Mouse (Mus musculus) cerebellum, adult 8-10 months (tissue): ENCODE results near the gene Zc2hc1c.
"Not testable (repeated sequence)": the region's sequence is repeated elsewhere in the genome, so short reads cannot be mapped to it uniquely, and the experiment has no call there.

Experiments
- DNase-seq: peaks from one replicate; pipeline ENCODE4 v3.0.0; 2022

Gene Zc2hc1c

DNA sequence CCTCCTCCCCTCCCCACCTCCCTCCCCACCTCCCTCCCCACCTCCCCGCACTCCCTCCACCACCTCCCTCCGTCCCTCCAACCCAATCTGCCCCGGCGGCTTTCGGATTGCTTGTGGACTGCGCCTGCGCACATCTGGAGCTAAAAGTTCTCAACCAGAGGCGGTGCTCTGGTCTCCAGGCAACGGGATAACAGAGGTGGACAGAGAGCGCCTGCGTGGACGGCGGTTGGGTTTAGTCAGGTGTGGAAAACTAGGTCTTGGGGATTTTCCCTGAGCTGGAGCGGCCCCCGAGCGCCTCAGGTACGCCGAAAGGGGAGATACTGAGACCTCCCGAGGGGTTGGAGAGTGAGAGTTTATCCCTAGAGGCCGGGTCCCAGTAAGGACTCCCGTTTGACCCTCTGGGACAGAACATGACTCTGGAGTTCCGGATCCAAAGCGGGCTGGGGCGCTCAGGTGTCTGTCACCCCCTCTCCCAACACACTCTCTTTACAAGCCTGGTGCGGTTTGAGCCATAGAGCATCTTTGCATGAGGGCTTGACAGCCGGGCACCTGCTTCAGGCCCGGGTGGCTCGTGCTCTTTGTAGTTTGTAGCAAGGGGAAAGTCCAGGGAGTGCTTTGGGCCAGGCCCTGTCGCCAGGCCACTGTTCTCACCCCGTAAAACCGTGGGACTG, at the start of gene Zc2hc1c:
Zc2hc1c (plus strand) TSS at position 106 of the 671 bp plus-strand sequence.
- no peak for DNase-seq

DNA sequence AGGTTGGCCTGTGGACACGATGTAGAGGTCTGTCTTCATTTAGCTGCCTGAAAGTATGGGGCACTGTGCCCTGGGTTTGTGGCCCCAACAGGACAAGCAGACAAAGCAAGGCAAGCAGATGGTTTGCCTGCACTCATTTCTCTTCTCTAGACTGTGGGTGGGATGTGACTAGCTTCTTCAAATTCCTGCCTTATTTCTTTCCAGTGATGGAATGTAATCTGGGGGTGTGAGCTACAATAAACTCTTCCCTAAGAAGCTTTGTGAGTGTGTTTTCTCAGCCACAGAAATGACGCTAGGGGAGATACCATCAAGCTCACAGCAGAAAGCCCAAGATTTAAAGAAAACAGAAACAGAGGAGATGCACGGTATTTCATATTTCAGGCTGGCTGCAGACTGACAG, 36.3 kb upstream of the Zc2hc1c start:
- no peak for DNase-seq

DNA sequence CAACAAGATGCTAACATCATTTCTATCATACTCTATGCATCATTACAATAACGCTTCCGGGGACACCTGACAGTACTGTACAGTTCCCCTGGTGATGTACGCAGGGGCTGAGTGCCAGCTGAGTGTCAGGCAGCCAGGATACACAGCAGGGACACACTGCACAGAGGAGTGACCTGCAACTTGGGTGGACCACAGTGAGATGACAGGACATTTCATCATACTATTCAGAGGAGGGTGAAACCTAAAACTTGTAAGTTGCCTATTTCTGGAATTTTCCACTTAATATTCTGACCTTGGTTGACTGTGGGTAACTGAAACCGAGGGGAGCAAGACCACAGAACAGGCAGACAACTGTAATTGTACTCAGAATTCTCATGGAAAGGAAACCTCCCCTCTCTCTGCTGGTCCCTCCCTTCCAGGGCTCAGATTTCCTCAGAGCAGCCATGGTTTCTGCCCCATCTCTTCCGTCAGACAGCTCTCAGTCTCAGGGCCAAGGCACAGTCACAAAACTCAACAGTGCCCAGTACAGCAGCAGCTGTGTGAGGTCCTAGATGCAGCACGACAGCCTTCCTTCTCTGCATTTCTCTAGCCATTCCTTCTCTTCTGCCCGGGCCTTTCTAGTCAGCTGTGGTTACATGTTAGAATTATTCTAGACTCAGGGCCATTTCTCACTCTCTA, 32.2 kb upstream of the Zc2hc1c start:
- DNase-seq, result no peak

DNA sequence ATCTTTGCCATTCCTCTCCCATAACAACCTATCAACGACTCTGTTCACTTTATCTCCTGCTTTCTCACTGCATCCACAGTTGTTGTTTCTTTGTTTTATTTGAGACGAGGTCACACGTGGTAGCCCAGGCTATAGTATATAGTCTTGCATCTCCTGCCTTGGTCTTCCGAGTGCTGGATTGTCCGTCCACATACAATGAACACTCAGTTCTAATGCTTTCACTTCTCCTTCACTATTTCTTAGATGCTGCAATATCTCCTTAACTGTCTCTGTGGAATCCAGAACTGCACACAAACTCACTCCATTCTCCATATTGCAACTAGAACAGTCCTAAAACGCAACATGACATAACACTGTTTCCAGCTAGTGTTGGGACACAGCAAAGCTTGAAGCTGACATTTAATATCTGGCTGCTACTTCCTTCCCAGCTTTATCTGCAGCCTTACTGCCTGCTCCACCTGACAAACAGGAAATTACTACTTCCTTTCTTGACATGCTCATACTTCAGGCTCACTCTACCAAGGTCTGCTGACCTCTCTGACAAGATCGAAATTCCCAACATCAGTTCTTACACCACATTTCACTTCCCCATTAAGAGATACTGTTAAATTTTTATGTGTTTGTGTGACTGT, 31.3 kb upstream of the Zc2hc1c start:
- DNase-seq, result no peak

DNA sequence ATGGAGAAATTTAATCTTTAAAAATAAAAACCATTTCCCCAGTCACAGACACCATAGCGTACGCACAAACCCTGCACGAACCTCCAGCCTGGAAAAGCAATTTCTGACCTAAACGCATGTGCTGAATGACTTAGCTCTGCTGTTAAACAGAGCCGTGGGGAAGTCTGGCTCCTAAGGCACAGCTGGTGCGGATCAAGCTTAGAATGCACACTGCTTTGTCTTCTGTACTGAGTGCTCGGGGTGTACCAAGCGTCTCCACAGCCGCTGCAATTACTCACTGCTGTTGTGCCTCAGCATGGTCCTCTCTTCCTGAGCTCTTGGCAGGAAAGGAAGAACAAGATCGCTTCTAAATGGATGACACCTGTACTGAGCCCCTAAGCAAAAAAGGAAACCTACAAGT, 25.9 kb upstream of the Zc2hc1c start:
- DNase-seq, result no peak

DNA sequence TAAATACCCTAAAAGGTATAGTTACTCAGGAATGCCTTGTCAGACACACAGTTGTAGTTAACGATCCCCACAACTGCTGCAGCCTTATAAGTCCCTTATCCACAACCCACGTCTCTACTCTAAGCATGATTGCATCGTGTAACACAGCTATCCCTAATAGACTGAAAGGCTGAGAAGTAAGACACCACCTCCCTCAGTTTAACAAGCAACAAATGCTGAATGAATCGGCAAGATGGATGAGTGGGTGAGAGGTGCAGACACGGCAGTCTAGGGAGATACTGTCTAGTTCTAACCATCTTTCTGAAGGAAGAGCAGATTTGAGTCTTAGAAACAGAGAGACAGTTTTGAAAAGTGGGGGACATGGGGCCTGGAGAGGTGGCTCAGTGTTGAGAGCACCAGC, 25.2 kb upstream of the Zc2hc1c start:
- no peak for DNase-seq

DNA sequence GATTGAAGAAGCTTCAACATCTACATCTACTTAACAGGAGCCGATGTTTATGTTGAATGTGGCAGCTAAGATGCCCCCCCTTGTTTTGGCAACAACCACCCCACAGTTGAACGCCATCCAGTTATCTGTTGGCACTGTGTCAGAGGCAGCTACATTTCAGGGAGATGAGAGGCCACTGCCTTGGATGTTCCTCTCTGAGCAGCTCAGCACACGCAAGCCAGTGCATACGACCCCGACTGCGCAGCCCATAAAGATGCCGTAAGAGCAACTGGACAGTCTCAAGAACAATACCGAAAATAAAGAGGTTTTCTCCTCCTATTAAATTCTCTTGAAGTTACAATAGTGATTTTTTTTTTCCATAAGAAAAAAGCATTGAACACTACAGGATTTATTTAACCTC, 23.9 kb upstream of the Zc2hc1c start:
- no peak for DNase-seq

DNA sequence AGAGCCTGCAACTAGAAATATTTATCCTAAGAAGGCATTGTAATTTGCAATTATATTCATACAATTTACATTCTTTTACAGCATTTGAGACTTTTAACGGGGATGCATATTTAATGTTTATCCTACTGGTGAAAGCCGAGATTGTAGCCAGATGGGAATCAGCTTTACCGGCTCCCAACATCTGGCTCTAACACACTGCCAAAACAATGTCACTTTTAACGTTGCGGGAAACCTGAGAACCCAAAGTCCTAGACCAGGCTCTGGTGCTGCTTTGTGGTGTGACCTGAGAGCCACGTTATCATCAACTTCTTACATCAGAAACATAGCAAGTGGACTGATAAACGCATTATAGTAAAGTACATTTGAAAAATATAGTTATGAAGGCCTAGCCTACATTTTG, 23.5 kb upstream of the Zc2hc1c start:
- no peak for DNase-seq

DNA sequence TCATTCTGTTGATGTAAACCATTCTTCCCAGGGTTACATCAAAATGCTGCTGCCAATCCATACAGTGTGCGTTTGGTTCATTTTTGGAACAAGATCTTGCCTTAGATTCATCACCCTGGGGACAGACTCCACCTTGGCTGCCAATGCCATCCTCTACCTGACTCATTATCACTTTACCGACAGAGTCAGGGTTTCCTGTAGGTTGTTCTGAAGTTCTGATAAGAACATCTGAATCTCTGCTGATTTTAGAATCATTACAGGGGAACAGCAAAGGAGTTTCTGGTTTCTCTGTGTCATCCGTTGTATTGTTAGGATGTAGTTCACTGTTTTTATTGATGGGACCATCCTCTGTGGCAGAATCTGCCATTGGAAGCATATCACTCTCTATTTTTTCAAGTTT, 22.1 kb upstream of the Zc2hc1c start:
- no peak for DNase-seq

DNA sequence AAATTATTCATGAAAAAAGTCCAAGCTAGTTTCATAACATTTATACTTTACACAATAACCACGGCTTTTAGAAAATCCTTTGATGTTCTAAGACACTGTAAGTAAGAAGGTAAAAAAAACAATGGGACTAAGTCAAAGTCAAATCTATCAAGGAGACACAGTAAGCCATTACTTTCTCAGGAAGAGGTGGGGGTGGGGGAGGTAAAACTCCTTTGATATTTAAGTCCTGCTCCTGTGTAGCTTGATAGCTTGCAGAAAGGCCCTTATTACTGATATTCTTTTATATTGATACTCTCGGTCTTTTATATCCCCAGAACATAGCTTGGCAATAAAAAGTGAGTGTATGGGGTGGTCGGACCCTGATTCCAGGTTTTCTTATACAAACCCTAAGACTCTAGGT, 18.6 kb upstream of the Zc2hc1c start:
- DNase-seq, result no peak

DNA sequence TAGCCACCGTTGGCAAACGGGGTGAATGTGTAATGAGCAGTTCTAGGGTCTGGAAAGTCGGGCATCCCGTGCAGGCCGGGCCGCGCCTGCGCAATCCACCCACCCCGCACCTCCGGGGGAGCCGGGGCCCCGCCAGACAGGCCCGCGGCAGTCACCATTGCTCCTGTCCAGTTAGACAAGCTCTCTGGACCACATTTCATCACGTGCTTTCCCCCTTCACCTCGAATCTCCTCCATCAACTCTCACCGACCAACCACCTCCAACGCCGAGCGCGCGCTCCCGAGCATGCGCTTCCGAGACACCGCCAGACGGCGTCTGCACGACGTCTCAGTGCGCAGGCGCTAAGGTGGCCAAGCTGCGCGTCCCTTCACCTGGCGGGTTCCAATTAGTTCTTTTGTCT, 18.1 kb upstream of the Zc2hc1c start, which contains the start of gene Mlh3:
Mlh3 (minus strand) TSS at position 281 of the 400 bp plus-strand sequence.
- DNase-seq, result peak; percentile 92

DNA sequence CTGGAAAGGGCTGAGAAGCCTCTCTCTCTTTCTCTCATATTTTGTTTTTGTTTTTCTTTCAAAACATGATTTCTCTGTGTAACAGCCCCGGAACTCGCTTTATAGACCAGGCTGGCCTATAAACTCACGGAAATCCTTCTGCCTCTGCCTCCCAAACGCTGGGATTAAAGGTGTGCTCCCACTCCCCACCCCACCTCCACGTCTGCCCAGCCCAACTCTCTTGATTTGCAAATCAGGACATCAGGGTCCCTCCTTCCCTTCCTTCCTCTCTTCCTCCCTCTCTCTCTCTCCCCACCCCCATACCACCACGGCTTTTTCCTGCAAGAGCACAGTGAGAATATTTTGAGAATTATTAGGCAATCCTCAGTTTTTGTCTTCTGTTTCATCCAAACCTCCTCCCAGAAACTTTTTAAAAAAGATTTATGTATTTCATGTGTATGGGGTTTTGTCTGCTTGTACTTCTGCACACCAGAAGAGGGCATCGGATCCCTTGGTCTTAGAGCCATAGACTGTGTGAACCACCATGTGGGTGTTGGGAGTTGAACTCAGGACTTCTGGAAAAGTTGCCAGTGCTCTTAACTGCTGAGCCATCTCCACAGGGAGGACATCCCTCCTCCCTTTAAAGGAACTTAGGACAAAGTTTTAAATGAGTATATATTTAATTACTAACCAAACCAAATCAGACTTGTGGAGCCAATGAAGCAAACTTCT, 17.1 kb upstream of the Zc2hc1c start:
- no peak for DNase-seq

DNA sequence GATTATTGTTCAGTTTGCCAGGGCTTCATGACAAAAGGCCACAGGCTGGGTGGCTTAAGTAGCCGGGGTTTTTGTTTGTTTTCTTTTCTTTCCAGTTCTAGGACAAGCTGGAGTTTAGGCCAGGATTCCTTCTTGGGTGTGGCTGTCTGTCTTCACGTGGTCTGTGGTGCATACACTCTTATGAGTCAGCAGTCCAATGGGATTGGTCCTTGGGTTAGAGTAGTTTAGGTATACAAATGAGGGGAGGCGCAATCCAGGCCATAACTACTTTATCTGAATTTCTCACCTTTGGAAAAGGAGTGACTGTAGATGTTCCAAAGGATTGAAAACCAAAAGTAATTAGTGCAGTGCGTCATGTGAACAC, 16.6 kb upstream of the Zc2hc1c start:
- DNase-seq, result no peak

DNA sequence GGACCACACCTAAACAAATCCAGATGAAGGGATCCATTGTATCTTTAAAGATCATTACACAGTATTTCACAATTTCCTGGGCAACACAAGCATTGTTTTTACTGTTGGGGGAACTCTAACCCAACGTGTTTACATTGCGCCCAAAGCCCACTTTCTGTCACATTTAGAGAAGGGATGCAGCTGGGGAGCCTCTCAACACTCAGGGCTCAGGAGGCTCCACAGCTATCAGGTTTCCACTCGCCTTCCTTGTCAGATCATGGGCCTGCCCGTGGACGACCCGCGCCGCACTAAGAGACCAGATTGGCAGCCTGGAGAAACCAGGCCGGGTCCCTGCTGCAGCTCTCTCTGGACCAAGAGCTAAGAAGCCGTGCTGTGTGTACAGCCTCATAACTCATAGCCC, 14.9 kb upstream of the Zc2hc1c start:
- no peak for DNase-seq

DNA sequence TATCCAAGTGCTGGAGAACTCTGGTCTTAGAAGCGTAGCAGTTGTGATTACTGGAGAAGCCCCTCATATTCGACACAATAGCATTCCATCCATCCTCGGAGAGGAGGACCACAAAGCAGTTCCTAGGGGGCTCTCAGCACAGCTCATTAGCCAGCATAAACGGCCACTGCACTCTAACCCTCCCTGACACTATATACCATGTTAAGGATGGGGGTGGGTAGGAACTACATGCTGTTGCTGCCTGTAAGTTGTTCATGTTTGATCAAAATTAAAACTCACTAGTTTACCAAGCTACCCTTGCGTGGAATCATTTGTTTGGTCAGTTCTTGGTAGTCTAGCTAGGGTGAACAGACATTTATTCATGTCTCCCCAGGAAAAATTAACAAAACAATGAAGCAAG, 12.1 kb upstream of the Zc2hc1c start:
- no peak for DNase-seq

DNA sequence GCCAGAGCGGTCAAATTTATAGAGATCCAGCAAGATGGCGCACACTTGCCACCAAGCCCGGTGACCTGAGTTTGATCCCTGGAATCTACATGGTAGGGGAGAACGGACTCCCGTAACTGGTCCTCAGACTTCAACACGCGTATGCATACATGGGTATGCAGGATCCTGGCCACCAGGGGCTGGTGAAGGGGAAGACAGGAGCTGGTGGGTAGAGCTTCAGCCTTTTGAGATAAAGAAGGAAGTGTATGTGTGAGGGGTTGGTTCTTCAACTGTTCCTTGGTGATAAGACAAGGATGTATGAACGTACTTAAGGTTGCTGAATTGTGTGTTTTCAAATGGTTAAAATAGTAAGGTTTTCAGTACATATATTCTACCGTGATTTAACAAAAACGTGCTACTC, 9.5 kb upstream of the Zc2hc1c start:
- DNase-seq, result no peak

DNA sequence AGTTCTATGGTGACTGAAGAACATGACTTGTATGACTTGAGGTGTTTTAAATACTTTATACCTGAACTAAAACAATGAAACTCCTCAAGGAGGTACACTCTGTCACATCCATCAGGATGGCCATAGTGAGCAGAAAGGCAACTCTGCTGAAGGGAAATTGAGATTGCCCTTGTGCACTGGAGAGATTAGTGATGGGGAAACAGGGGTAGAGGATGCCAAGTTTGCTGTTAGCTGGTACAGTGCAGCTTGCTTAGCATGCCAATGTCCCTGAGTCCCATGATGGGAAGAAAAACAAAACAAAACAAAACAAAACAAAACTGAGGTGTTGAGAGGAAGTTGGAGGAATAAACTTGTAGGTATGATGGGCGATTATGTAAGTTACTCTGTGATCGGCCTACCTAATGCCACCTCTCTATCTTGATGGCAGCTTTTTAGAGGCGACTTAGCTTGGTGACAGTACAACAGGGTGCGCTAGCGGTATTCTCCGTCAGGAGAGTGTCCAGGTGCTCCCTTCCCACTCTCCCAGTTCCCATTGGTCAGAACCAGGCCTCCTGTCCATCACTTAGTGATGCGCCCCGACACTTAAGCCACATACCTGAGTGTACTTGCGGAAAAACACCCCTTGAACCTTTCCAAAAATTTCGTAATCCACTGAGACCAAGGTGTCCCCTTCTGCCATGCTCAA, 8.9 kb upstream of the Zc2hc1c start:
- peak; percentile 58 for DNase-seq

DNA sequence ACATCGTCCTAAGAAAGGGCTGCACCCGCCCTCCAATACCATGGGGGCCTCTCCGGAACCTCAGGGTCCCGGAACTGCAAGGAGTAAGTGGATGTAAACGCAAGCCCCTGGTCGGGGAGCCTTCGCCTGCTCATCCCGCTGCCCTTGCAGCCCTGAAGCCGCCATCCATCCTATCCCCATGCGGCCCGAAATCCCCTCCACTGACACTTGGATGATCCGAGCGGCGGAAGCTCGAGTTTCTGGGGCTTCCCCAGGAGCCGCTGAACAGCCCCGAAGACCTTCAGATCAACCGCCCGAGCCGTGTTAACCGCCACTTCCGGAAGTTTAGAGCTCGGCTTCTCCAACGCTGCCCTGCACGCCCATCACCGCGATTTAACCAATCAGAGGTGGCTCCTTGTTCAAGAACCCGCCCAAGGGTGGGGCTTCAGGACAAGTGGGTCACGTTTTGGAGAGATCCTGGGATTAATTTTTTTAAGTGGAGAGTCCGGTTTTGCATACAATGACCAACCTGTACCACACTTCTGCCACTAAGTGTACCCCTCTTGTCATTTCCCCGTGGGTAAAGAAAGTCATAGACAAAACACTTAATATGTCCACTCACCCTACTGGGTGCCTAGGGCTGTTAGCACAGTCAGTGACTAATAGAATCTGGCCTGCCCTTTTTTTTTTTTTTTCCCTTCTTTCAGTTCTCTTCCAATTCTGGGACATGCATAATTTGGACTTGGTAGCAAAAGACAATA, 8.1 kb upstream of the Zc2hc1c start:
- peak; percentile 99 for DNase-seq

DNA sequence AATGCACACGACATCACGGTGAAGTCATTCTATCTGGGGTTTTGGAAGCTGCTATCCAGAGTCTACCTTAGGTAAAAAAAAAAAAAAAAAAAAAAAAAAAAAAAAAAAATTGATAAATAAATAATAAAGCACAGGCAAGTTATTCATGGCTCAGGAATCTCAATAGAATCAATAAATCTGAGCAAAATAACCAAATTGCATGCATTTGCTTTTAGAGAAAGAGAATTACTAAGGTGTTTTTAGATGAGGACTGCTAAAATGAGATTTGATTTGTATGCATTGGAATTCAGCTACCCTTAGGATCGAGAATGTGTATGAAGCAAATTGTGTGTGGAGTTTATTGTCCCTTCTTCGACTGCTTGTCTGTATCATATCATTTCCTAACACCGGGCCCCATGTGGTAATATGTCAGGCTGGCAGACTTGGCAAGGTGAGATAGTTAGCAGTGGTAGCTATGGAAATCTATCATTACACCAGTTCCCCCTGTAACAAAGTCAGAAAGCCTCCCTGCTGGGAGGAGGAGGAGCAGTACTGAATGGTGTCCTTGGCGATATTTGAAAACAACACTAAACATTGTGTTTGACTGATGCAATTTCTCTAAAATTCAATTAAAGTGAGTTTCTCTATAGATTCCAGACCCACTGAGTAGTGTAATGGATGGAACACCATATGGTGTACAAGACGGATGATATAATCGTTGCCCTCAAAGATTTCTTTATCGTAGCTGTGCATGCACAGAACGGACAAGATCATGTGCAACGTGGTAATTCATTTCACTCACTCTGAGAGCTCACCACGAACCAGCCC, 7.3 kb upstream of the Zc2hc1c start:
- no peak for DNase-seq

DNA sequence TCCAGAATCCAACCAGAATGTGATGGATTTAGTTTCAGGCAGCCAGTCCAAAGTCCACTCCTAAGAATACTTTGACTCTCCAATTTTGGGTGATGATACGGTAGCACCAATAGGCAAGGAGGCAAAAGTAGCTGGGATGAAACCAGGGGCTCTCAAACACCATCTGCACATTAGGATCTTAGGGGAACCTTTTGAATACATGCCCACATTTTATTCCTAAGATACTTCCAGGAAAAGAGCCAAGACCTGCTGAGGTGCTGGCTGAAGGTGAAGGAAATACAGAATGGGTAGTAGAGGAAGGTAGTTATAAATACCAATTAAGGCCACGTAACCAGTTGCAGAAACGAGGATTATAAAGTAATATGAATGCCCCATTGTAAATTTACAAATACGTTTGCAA, 6.6 kb upstream of the Zc2hc1c start:
- DNase-seq, result not testable (repeated sequence)

DNA sequence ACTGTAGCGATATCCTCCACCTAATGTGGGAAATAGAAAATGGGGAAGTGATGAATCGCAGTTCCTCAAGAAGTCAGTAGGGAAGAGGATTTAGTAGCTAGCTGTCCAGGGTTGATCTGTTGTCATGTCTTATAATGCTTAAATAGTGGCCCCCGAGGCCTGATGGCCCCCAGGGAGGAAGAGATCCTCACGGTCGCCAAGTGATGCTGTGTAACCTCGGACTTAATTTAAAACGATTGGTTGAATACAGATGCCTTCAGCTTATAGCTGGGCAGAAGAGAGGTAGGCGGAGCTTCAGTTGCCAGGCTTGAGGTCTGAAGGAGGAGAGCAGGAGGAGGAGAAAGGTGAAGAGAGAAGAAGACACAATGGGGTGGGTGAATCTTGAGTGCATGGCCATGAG, 4.1 kb upstream of the Zc2hc1c start:
- DNase-seq, result no peak

DNA sequence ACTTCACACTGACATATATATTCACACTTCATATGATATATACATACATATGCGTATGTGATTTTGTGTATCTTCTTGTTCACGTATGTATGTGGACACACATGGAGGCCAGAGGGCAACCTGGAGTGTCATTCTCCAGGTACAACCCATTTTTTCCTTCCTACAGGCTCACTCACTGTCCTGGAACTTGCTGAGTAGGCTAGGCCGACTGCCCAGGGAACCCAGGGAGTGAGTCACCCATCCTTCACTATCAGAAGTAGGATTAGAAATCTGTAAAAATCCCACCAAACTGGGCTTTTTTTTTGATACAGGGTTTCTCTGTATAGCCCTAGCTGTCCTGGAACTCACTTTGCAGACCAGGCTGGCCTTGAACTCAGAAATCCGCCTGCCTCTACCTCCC, 3.4 kb upstream of the Zc2hc1c start:
- DNase-seq, result no peak
